Comparison of ENCODE assay signal across 10 mouse cellular contexts in the genomic region with DNA sequence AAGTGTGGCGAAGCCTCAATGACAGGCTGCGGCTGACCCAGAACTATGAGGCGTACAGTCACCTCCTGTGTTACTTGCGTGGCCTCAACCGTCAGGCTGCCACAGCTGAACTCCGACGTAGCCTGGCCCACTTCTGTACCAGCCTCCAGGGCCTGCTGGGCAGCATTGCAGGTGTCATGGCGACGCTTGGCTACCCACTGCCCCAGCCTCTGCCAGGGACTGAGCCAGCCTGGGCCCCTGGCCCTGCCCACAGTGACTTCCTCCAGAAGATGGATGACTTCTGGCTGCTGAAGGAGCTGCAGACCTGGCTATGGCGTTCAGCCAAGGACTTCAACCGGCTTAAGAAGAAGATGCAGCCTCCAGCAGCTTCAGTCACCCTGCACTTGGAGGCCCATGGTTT. TPM values are rescaled to one million over a fixed set of nuclear protein-coding genes. Genes with fewer than 3 reads are reported as not detected.
DNase-seq lines count a peak whose midpoint lies in the region; ATAC-seq and TF ChIP-seq lines count a peak whose summit lies in the region.
"Had no signal": no experiment of that assay in that cellular context is flagged by ENCODE, and none has a peak within 500 bp of the region (broad histone marks: within the 10 kb centered on the region; RNA-seq: fewer than 3 reads in every experiment).

No protein-coding gene starts in this region.

- no peaks in the 10 kb centered on the region for H3K9me3 ChIP-seq in forebrain, embryonic 10.5 days
- H3K9me3 ChIP-seq in forebrain, embryonic 12.5 days = no peaks in the 10 kb centered on the region
- no peaks in the 10 kb centered on the region for H3K9me3 ChIP-seq in lung, embryonic 16.5 days (ENCODE audit: control insufficient read depth, low read length)
- H3K9me3 ChIP-seq in midbrain, postnatal 0 days (ENCODE audit: low read length) = no peaks in the 10 kb centered on the region
- H3K9me3 ChIP-seq: limb, embryonic 13.5 days had no signal

- 86% methylated on average over 11 of the region's 11 CpGs for WGBS in forebrain, embryonic 10.5 days
- WGBS in forebrain, embryonic 12.5 days = 87% methylated on average over 11 of the region's 11 CpGs
- WGBS in lung, embryonic 16.5 days = 54% methylated on average over 11 of the region's 11 CpGs
- WGBS in midbrain, postnatal 0 days = 81% methylated on average over 11 of the region's 11 CpGs

- ATAC-seq in forebrain, embryonic 12.5 days (ENCODE audit: low FRiP score) = no peak
- peak; percentile 21; the same call in 1 of the 2 replicates for ATAC-seq in lung, embryonic 16.5 days (ENCODE audit: low read depth)
- ATAC-seq in midbrain, postnatal 0 days (ENCODE audit: low FRiP score) = no peak

- TF ChIP-seq CTCF in midbrain, postnatal 0 days (IDR thresholded peaks at IDR 0.05) = no peak

- H3K4me2 ChIP-seq in forebrain, embryonic 12.5 days = no peak overlapping the region
- no peak overlapping the region for H3K4me2 ChIP-seq in lung, embryonic 16.5 days (ENCODE audit: low read depth, low read length)
- no peak overlapping the region for H3K4me2 ChIP-seq in midbrain, postnatal 0 days (ENCODE audit: low read depth, low read length, poor library complexity, severe bottlenecking)
- H3K4me2 ChIP-seq: limb, embryonic 13.5 days had no signal

- H3K36me3 ChIP-seq in forebrain, embryonic 10.5 days (replicated peaks) = no peaks in the 10 kb centered on the region
- H3K36me3 ChIP-seq in forebrain, embryonic 12.5 days (replicated peaks) = no peaks in the 10 kb centered on the region
- no peaks in the 10 kb centered on the region for H3K36me3 ChIP-seq in lung, embryonic 16.5 days (ENCODE audit: control insufficient read depth, insufficient read depth, low read length)
- H3K36me3 ChIP-seq in midbrain, postnatal 0 days (ENCODE audit: insufficient read depth, low read length) = no peaks in the 10 kb centered on the region

- peak overlapping the region; percentile 27; the same call in 1 of the 2 replicates for H3K27ac ChIP-seq in forebrain, embryonic 10.5 days
- H3K27ac ChIP-seq in forebrain, embryonic 12.5 days = no peak overlapping the region
- no peak overlapping the region; the same call in 1 of the 2 replicates for H3K27ac ChIP-seq in lung, embryonic 16.5 days (ENCODE audit: low read length)
- no peak overlapping the region for H3K27ac ChIP-seq in midbrain, postnatal 0 days (ENCODE audit: low read depth, low read length)
- H3K27ac ChIP-seq: limb, embryonic 13.5 days had no signal

- no peak for DNase-seq in forebrain, embryonic 10.5 days (ENCODE audit: extremely low spot score, low spot score)
- peak; percentile 13 for DNase-seq in thymus, postnatal 25 days
- no peak for DNase-seq in thymus, postnatal 14 days
- no peak for DNase-seq in ovary, postnatal 14 days (ENCODE audit: low spot score)
- DNase-seq in midbrain, postnatal 0 days (ENCODE audit: low spot score) = no peak
- DNase-seq in urinary bladder, postnatal 36 days (ENCODE audit: low spot score in 2 of 2) = no peak

- H3K9ac ChIP-seq in forebrain, embryonic 12.5 days = no peak overlapping the region
- H3K9ac ChIP-seq in lung, embryonic 16.5 days (ENCODE audit: low read length) = no peak overlapping the region
- no peak overlapping the region for H3K9ac ChIP-seq in midbrain, postnatal 0 days (replicated peaks; ENCODE audit: low read length, poor library complexity, severe bottlenecking)

- no peak overlapping the region for H3K4me3 ChIP-seq in forebrain, embryonic 10.5 days
- no peak overlapping the region for H3K4me3 ChIP-seq in forebrain, embryonic 12.5 days (replicated peaks)
- no peak overlapping the region for H3K4me3 ChIP-seq in lung, embryonic 16.5 days (ENCODE audit: low read length)
- no peak overlapping the region for H3K4me3 ChIP-seq in midbrain, postnatal 0 days (ENCODE audit: low read depth, low read length)
- H3K4me3 ChIP-seq: limb, embryonic 13.5 days had no signal

- H3K27me3 ChIP-seq in forebrain, embryonic 10.5 days (ENCODE audit: poor library complexity, severe bottlenecking) = peaks cover 46% of the 10 kb centered on the region
- H3K27me3 ChIP-seq in forebrain, embryonic 12.5 days = peaks cover 29% of the 10 kb centered on the region
- no peaks in the 10 kb centered on the region; the same call in 1 of the 2 replicates for H3K27me3 ChIP-seq in lung, embryonic 16.5 days (ENCODE audit: control insufficient read depth, insufficient read depth, low read depth, low read length)
- H3K27me3 ChIP-seq in midbrain, postnatal 0 days (ENCODE audit: insufficient read depth, low read length) = peaks cover 1% of the 10 kb centered on the region; the same call in 1 of the 2 replicates
- H3K27me3 ChIP-seq: limb, embryonic 13.5 days had no signal

- H3K4me1 ChIP-seq in forebrain, embryonic 10.5 days = peaks cover 25% of the 10 kb centered on the region
- peaks cover 3% of the 10 kb centered on the region for H3K4me1 ChIP-seq in forebrain, embryonic 12.5 days
- peaks cover 22% of the 10 kb centered on the region for H3K4me1 ChIP-seq in lung, embryonic 16.5 days (replicated peaks; ENCODE audit: control insufficient read depth, insufficient read depth, low read length)
- H3K4me1 ChIP-seq in midbrain, postnatal 0 days (ENCODE audit: insufficient read depth, low read length) = no peaks in the 10 kb centered on the region

RNA-seq across cellular contexts. Expression of gene AC109138.7, which starts 8.0 kb away (rescaled TPM):
- not detected in 2 replicates for polyA plus RNA-seq in forebrain, embryonic 10.5 days (2016; fragmentation: Nextera tagmentation; extraction: Ambion mirVana)
- not detected in 2 replicates for polyA plus RNA-seq in forebrain, embryonic 12.5 days (2016; fragmentation: Nextera tagmentation; extraction: Ambion mirVana)
- not detected in 2 replicates for polyA plus RNA-seq in lung, embryonic 16.5 days (2015; fragmentation: Nextera tagmentation; extraction: Ambion mirVana)
- total RNA-seq in midbrain, postnatal 0 days (2014; rRNA removed) = not detected in 2 replicates
- not detected in 2 replicates for polyA plus RNA-seq in midbrain, postnatal 0 days (2015; fragmentation: Nextera tagmentation; extraction: Ambion mirVana)
- polyA plus RNA-seq: heart, postnatal 0 days; limb, embryonic 13.5 days had no signal

RNA-seq across cellular contexts. Expression of gene Clcf1, which starts 8.1 kb away (rescaled TPM):
- polyA plus RNA-seq in forebrain, embryonic 10.5 days (2016; fragmentation: Nextera tagmentation; extraction: Ambion mirVana) = 0.86 and 1.1 TPM in 2 replicates
- polyA plus RNA-seq in forebrain, embryonic 12.5 days (2016; fragmentation: Nextera tagmentation; extraction: Ambion mirVana) = 0.85 and 1.2 TPM in 2 replicates
- 4.8 and 6.1 TPM in 2 replicates for polyA plus RNA-seq in lung, embryonic 16.5 days (2015; fragmentation: Nextera tagmentation; extraction: Ambion mirVana)
- 0.99 and 1.2 TPM in 2 replicates for total RNA-seq in midbrain, postnatal 0 days (2014; rRNA removed)
- 0.28 and 0.44 TPM in 2 replicates for polyA plus RNA-seq in midbrain, postnatal 0 days (2015; fragmentation: Nextera tagmentation; extraction: Ambion mirVana)

RNA-seq across cellular contexts. Expression of gene Pold4, which starts 9.5 kb away (rescaled TPM):
- 10.4 and 10.6 TPM in 2 replicates for polyA plus RNA-seq in forebrain, embryonic 10.5 days (2016; fragmentation: Nextera tagmentation; extraction: Ambion mirVana)
- 11.7 and 13.1 TPM in 2 replicates for polyA plus RNA-seq in forebrain, embryonic 12.5 days (2016; fragmentation: Nextera tagmentation; extraction: Ambion mirVana)
- polyA plus RNA-seq in lung, embryonic 16.5 days (2015; fragmentation: Nextera tagmentation; extraction: Ambion mirVana) = 32.6 and 38.0 TPM in 2 replicates
- total RNA-seq in midbrain, postnatal 0 days (2014; rRNA removed) = 20.9 and 37.7 TPM in 2 replicates
- polyA plus RNA-seq in midbrain, postnatal 0 days (2015; fragmentation: Nextera tagmentation; extraction: Ambion mirVana) = 20.8 and 26.8 TPM in 2 replicates

RNA-seq across cellular contexts. Expression of gene Rad9a, which starts 20.7 kb away (rescaled TPM):
- 57.4 and 67.1 TPM in 2 replicates for polyA plus RNA-seq in forebrain, embryonic 10.5 days (2016; fragmentation: Nextera tagmentation; extraction: Ambion mirVana)
- 38.8 and 42.2 TPM in 2 replicates for polyA plus RNA-seq in forebrain, embryonic 12.5 days (2016; fragmentation: Nextera tagmentation; extraction: Ambion mirVana)
- 30.5 and 33.6 TPM in 2 replicates for polyA plus RNA-seq in lung, embryonic 16.5 days (2015; fragmentation: Nextera tagmentation; extraction: Ambion mirVana)
- total RNA-seq in midbrain, postnatal 0 days (2014; rRNA removed) = 18.0 and 22.8 TPM in 2 replicates
- 14.7 and 17.0 TPM in 2 replicates for polyA plus RNA-seq in midbrain, postnatal 0 days (2015; fragmentation: Nextera tagmentation; extraction: Ambion mirVana)

RNA-seq across cellular contexts. Expression of gene Ppp1ca, which starts 30.3 kb away (rescaled TPM):
- 998 and 1,002 TPM in 2 replicates for polyA plus RNA-seq in forebrain, embryonic 10.5 days (2016; fragmentation: Nextera tagmentation; extraction: Ambion mirVana)
- 689 and 709 TPM in 2 replicates for polyA plus RNA-seq in forebrain, embryonic 12.5 days (2016; fragmentation: Nextera tagmentation; extraction: Ambion mirVana)
- 911 and 931 TPM in 2 replicates for polyA plus RNA-seq in lung, embryonic 16.5 days (2015; fragmentation: Nextera tagmentation; extraction: Ambion mirVana)
- total RNA-seq in midbrain, postnatal 0 days (2014; rRNA removed) = 535 and 592 TPM in 2 replicates
- polyA plus RNA-seq in midbrain, postnatal 0 days (2015; fragmentation: Nextera tagmentation; extraction: Ambion mirVana) = 510 and 531 TPM in 2 replicates
